Mouse (Mus musculus) myocyte (in vitro differentiated cells): ENCODE measurements around the gene Sdk2. TPM values are rescaled to one million over a fixed set of nuclear protein-coding genes. Genes with fewer than 3 reads are reported as not detected.

Experiments used
- H3K27me3 ChIP-seq: one replicate; pipeline ENCODE4 v1.6.1; 2011; ENCODE audit not compliant: control insufficient read depth, insufficient read depth, insufficient read length
- H3K36me3 ChIP-seq: one replicate; pipeline ENCODE4 v1.6.1; 2011; ENCODE audit not compliant: control insufficient read depth, insufficient read depth
- H3K4me2 ChIP-seq: one replicate; pipeline ENCODE4 v1.6.1; 2011; ENCODE audit warnings: low read depth, control low read depth
- H3K4me3 ChIP-seq: one replicate; pipeline ENCODE4 v1.5.1; 2011; ENCODE audit warnings: mild to moderate bottlenecking, control low read depth, moderate library complexity
- H3K79me2 ChIP-seq: one replicate; pipeline ENCODE4 v1.6.1; 2011; ENCODE audit not compliant: control insufficient read depth, insufficient read depth
- H3ac ChIP-seq: one replicate; pipeline ENCODE4 v1.6.1; 2011; ENCODE audit not compliant: control insufficient read depth, insufficient read length
- CEBPB ChIP-seq: IDR thresholded peaks from 2 replicates; pipeline ENCODE4 v1.6.1; 2011; ENCODE audit warnings: mild to moderate bottlenecking, moderate library complexity; ENCODE audit not compliant: poor library complexity, insufficient read depth, severe bottlenecking
- E2F4 ChIP-seq: IDR thresholded peaks from one replicate; pipeline ENCODE4 v1.6.1; 2011; ENCODE audit warnings: mild to moderate bottlenecking, control low read depth, moderate library complexity; ENCODE audit not compliant: insufficient read depth
- MAX ChIP-seq: IDR thresholded peaks from one replicate; pipeline ENCODE4 v1.6.1; 2011; ENCODE audit warnings: low read depth, mild to moderate bottlenecking, control low read depth
- MYOD1 ChIP-seq, 3 experiments: IDR thresholded peaks; one replicate each; pipeline ENCODE4 v1.6.1; 2011; ENCODE audit warnings: control low read depth in 2 of 3, low read depth in 2 of 3, mild to moderate bottlenecking in 2 of 3, moderate library complexity in 1 of 3; ENCODE audit not compliant: insufficient read length in 2 of 3, control insufficient read depth in 1 of 3
- MYOG ChIP-seq, 3 experiments: IDR thresholded peaks; one replicate each; pipeline ENCODE4 v1.6.1; 2011; ENCODE audit warnings: control low read depth in 2 of 3, low read depth in 2 of 3, mild to moderate bottlenecking in 2 of 3; ENCODE audit not compliant: insufficient read length in 2 of 3, control insufficient read depth in 1 of 3, insufficient read depth in 1 of 3
- POLR2A ChIP-seq: IDR thresholded peaks from one replicate; pipeline ENCODE4 v1.6.1; 2011; ENCODE audit warnings: low read depth, mild to moderate bottlenecking, control low read depth, moderate library complexity; ENCODE audit not compliant: insufficient read length
- POLR2AphosphoS2 ChIP-seq: IDR thresholded peaks from one replicate; pipeline ENCODE4 v1.6.1; 2011; ENCODE audit warnings: low read depth, control low read depth; ENCODE audit not compliant: insufficient read length
- REST ChIP-seq: IDR thresholded peaks from one replicate; pipeline ENCODE4 v1.6.1; 2011; ENCODE audit warnings: mild to moderate bottlenecking, control low read depth, moderate library complexity; ENCODE audit not compliant: insufficient read depth, insufficient read length
- SRF ChIP-seq: IDR thresholded peaks from one replicate; pipeline ENCODE4 v1.6.1; 2011; ENCODE audit warnings: low read depth; ENCODE audit not compliant: control insufficient read depth, insufficient read length
- TCF12 ChIP-seq: IDR thresholded peaks from one replicate; pipeline ENCODE4 v1.6.1; 2011; ENCODE audit warnings: mild to moderate bottlenecking, control low read depth; ENCODE audit not compliant: poor library complexity, insufficient read depth, severe bottlenecking
- TCF3 ChIP-seq: IDR thresholded peaks from one replicate; pipeline ENCODE4 v1.6.1; 2011; ENCODE audit warnings: low read depth, control low read depth; ENCODE audit not compliant: insufficient read length
- USF1 ChIP-seq: IDR thresholded peaks from one replicate; pipeline ENCODE4 v1.6.1; 2011; ENCODE audit warnings: low read depth, mild to moderate bottlenecking, control low read depth, moderate library complexity
- polyA plus RNA-seq: library from polyadenylated mRNA; unstranded; fragments of >200 nt; fragmentation: generic; extraction: Trizol; gene quantifications from one replicate; pipeline ENCODE4 v1.2.1, GENCODE M21; 2012; ENCODE audit warnings: missing spikeins

Gene Sdk2
- polyA plus RNA-seq, 1 experiment = 0.06 TPM

GRCm38 (mm10) chr11:114016889-114017392, 49.9 kb downstream of the Sdk2 start:
- H3K4me2 ChIP-seq = no peak overlapping the region

DNA sequence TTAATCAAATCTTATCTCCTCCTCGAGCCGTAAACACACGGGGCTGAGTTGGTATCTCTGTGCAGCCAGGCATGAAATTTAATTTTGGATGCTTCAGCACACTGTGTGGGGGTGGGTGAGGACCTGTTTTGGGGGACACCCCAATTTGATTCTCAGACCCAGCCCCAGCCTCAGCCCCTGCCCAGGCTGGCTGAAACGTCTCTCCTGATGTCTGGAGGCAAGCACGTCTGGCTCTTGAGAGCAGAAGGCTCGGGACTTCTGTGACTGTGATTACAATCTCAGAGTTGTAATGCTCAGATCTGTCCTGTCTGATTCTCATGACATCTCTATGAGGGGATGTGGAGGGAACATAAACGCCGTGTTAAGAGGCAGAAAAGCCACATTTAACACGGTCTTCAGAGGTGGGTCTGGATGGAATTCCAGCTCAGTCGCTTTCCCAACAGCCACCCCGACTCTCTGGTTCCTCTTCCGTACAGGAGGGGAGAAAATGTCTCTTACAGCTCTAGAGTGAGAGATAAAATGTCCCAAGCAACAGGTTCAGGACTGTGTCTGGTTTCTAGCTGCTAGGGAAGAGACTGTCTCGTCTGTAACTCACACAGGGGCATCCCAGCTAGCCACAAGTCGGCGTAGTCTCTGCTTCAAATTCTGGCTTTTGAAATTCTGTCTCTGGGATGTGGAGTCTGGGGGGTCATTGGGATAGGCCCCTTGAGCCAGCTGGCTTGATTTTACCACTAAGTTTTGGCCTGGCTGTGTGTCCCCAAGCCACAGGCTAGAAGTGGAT, 50.5 kb downstream of the Sdk2 start:
- no peaks in the 10 kb centered on the region for H3K36me3 ChIP-seq
- no peak overlapping the region for H3ac ChIP-seq
- no peaks in the 10 kb centered on the region for H3K79me2 ChIP-seq
- no peak overlapping the region for H3K4me2 ChIP-seq
- no peaks in the 10 kb centered on the region for H3K27me3 ChIP-seq
- H3K4me3 ChIP-seq = no peak overlapping the region
- TF ChIP-seq REST (no peak), USF1 (no peak), TCF3 (no peak), MAX (no peak), CEBPB (no peak), POLR2AphosphoS2 (no peak), TCF12 (no peak), MYOG (IDR thresholded peaks at IDR 0.05; ENCODE audit: control insufficient read depth in 1 of 3, insufficient read depth in 1 of 3, insufficient read length in 2 of 3, low read depth in 2 of 3) (no peak), POLR2A (no peak)

More at GRCm38 (mm10) chr11:114016889-114017392, 49.9 kb downstream of the Sdk2 start:
- Histone ChIP-seq H3K4me3 (no peak overlapping the region), H3K79me2 (no peaks in the 10 kb centered on the region), H3K27me3 (no peaks in the 10 kb centered on the region), H3ac (no peak overlapping the region), H3K36me3 (no peaks in the 10 kb centered on the region)
- TF ChIP-seq SRF (no peak), E2F4 (no peak), MYOG (IDR thresholded peaks at IDR 0.05; ENCODE audit: control insufficient read depth in 1 of 3, insufficient read depth in 1 of 3, insufficient read length in 2 of 3, low read depth in 2 of 3) (no peak), TCF12 (no peak), MAX (no peak), POLR2AphosphoS2 (no peak), REST (no peak), TCF3 (no peak), MYOD1 (IDR thresholded peaks at IDR 0.05; ENCODE audit: control insufficient read depth in 1 of 3, insufficient read length in 2 of 3, low read depth in 2 of 3) (no peak), POLR2A (no peak), CEBPB (no peak), USF1 (no peak)

- TF ChIP-seq MYOG (IDR thresholded peaks at IDR 0.05; ENCODE audit: control insufficient read depth in 1 of 3, insufficient read depth in 1 of 3, insufficient read length in 2 of 3, low read depth in 2 of 3) (no peak), TCF12 (no peak), USF1 (no peak), TCF3 (no peak), MYOD1 (IDR thresholded peaks at IDR 0.05; ENCODE audit: control insufficient read depth in 1 of 3, insufficient read length in 2 of 3, low read depth in 2 of 3) (no peak), POLR2A (no peak), POLR2AphosphoS2 (no peak), SRF (no peak), REST (no peak), MAX (no peak), CEBPB (no peak), E2F4 (no peak)
- H3K4me3 ChIP-seq = no peak overlapping the region
- H3ac ChIP-seq = no peak overlapping the region
- no peaks in the 10 kb centered on the region for H3K27me3 ChIP-seq
- no peak overlapping the region for H3K4me2 ChIP-seq
- no peaks in the 10 kb centered on the region for H3K36me3 ChIP-seq
- H3K79me2 ChIP-seq = no peaks in the 10 kb centered on the region
Observed at GRCm38 (mm10) chr11:114011523-114011922, 55.3 kb downstream of the Sdk2 start.

DNA sequence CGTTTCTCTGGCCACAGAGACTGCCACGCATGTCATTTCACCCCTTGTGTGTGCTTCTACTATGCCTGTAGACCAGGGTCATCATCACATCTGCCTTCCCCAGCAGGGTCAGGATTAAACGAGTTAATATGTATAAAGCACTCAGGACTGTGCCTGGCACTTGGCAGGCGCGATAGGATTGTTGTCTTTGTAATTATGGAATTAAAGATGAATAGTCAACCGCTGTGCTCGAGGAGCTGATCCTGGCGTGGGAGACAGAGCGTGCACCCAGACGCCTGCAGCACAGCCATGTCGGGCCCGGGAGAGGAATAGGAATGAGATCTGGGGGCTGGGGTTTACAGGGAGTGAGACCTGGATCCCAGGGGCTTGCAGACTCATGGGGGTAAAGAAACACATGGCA, 61.0 kb downstream of the Sdk2 start:
- H3K79me2 ChIP-seq = no peaks in the 10 kb centered on the region
- TF ChIP-seq E2F4 = no peak
- TF ChIP-seq TCF3 = no peak
- TF ChIP-seq POLR2A = no peak
- no peak for TF ChIP-seq POLR2AphosphoS2
- no peak for TF ChIP-seq REST
- no peak for TF ChIP-seq MAX
- no peak for TF ChIP-seq USF1
- TF ChIP-seq SRF = no peak
- TF ChIP-seq CEBPB = no peak
- no peak for TF ChIP-seq MYOG (IDR thresholded peaks at IDR 0.05; ENCODE audit: control insufficient read depth in 1 of 3, insufficient read depth in 1 of 3, insufficient read length in 2 of 3, low read depth in 2 of 3)
- no peaks in the 10 kb centered on the region for H3K27me3 ChIP-seq
- H3ac ChIP-seq = no peak overlapping the region
- no peak overlapping the region for H3K4me3 ChIP-seq
- H3K4me2 ChIP-seq = no peak overlapping the region
- no peaks in the 10 kb centered on the region for H3K36me3 ChIP-seq

- TF ChIP-seq REST = no peak
- TF ChIP-seq POLR2AphosphoS2 = no peak
- TF ChIP-seq E2F4 = no peak
- TF ChIP-seq USF1 = no peak
- TF ChIP-seq TCF12 = no peak
- TF ChIP-seq TCF3 = no peak
- TF ChIP-seq MAX = no peak
- TF ChIP-seq MYOD1 (IDR thresholded peaks at IDR 0.05; ENCODE audit: control insufficient read depth in 1 of 3, insufficient read length in 2 of 3, low read depth in 2 of 3) = no peak
- TF ChIP-seq SRF = no peak
- TF ChIP-seq POLR2A = no peak
- TF ChIP-seq MYOG (IDR thresholded peaks at IDR 0.05; ENCODE audit: control insufficient read depth in 1 of 3, insufficient read depth in 1 of 3, insufficient read length in 2 of 3, low read depth in 2 of 3) = no peak
- no peak for TF ChIP-seq CEBPB
Observed at GRCm38 (mm10) chr11:114004651-114005050, 62.2 kb downstream of the Sdk2 start.

More at GRCm38 (mm10) chr11:114004651-114005050, 62.2 kb downstream of the Sdk2 start:
- Histone ChIP-seq H3K79me2 (no peaks in the 10 kb centered on the region), H3K36me3 (no peaks in the 10 kb centered on the region), H3K4me2 (no peak overlapping the region), H3K27me3 (no peaks in the 10 kb centered on the region), H3ac (no peak overlapping the region), H3K4me3 (no peak overlapping the region)
